Mouse (Mus musculus): Measurements from ENCODE around the gene Ptprf. TPM values are rescaled to one million over a fixed set of nuclear protein-coding genes. Genes with fewer than 3 reads are reported as not detected.

Ptprf gene
- polyA plus RNA-seq, 1 experiment from 2014 or later = 16.7 TPM

- 76% methylated on average over 10 of the region's 10 CpGs for WGBS
- H3K27ac ChIP-seq = no peak overlapping the region
- no peaks in the 10 kb centered on the region for H3K9me3 ChIP-seq (replicated peaks)
- H3K4me3 ChIP-seq = no peak overlapping the region
- no peak for ATAC-seq (replicated peaks; ENCODE audit: insufficient number of reproducible peaks, insufficient read depth, low FRiP score, low read depth)
- H3K4me2 ChIP-seq = no peak overlapping the region
- peaks cover 21% of the 10 kb centered on the region for H3K36me3 ChIP-seq
- H3K9ac ChIP-seq = no peak overlapping the region
- H3K4me1 ChIP-seq (replicated peaks) = peaks cover 55% of the 10 kb centered on the region
- H3K27me3 ChIP-seq = no peaks in the 10 kb centered on the region
Observed at GRCm38 (mm10) chr4:118257416-118257815, 33.8 kb downstream of the Ptprf start.

DNA sequence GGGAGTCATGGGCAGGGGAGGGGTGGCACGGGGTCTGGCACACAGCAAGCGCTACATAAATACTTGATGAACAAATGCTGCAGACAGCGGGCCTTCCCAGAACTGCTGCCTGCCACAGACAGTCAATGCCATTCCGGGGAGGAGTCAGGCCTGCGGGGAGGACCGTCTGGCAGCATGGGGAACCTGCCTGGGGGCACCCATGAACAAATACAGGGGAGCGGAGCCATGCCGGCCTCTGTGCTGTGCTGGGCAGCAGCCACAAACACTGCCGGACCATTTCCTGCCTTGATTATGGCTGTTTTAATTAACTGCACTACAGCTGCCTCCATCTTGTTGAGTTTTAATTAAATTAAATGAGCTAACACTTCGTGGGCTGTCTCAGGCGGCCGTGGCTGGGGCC is 35.0 kb downstream of the Ptprf start:
- no peaks in the 10 kb centered on the region for H3K9me3 ChIP-seq (replicated peaks)
- no peak overlapping the region for H3K4me2 ChIP-seq
- H3K4me1 ChIP-seq (replicated peaks) = peaks cover 49% of the 10 kb centered on the region
- H3K4me3 ChIP-seq = no peak overlapping the region
- no peak overlapping the region for H3K27ac ChIP-seq
- no peaks in the 10 kb centered on the region for H3K27me3 ChIP-seq
- peaks cover 21% of the 10 kb centered on the region for H3K36me3 ChIP-seq
- no peak for ATAC-seq (replicated peaks; ENCODE audit: insufficient number of reproducible peaks, insufficient read depth, low FRiP score, low read depth)
- no peak overlapping the region for H3K9ac ChIP-seq
- WGBS = 78% methylated on average over 12 of the region's 12 CpGs

GRCm38 (mm10) chr4:118254953-118255352 is 36.3 kb downstream of the Ptprf start:
- peaks cover 21% of the 10 kb centered on the region for H3K36me3 ChIP-seq
- no peak overlapping the region for H3K27ac ChIP-seq
- H3K4me2 ChIP-seq = no peak overlapping the region
- ATAC-seq (replicated peaks; ENCODE audit: insufficient number of reproducible peaks, insufficient read depth, low FRiP score, low read depth) = no peak
- no peaks in the 10 kb centered on the region for H3K27me3 ChIP-seq
- WGBS = 81% methylated on average over 5 of the region's 5 CpGs
- no peak overlapping the region for H3K9ac ChIP-seq
- no peak overlapping the region for H3K4me3 ChIP-seq
- H3K4me1 ChIP-seq (replicated peaks) = peaks cover 41% of the 10 kb centered on the region
- H3K9me3 ChIP-seq (replicated peaks) = no peaks in the 10 kb centered on the region

DNA sequence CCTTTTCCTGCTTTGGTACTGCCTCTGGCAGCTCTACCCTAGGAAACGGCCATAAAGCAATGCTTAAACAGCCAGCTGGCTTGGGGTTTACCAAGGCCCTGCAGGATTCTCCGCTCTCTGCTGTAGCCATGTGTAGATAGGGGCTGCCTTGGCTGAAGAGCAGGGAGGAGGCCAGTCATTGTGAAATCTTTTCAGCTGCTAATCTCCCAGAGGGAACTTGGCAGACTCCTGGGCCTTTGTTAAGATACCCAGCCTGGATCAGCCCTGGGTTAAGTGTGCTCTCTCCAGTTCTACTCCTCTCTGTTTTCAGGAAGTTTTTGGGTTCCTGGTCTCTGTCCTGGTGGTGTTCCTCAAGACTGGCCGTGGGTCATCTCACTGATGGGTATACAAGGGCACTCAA is 43.9 kb downstream of the Ptprf start:
- H3K4me3 ChIP-seq = no peak overlapping the region
- 79% methylated on average over 3 of the region's 3 CpGs for whole genome bisulfite sequencing

DNA sequence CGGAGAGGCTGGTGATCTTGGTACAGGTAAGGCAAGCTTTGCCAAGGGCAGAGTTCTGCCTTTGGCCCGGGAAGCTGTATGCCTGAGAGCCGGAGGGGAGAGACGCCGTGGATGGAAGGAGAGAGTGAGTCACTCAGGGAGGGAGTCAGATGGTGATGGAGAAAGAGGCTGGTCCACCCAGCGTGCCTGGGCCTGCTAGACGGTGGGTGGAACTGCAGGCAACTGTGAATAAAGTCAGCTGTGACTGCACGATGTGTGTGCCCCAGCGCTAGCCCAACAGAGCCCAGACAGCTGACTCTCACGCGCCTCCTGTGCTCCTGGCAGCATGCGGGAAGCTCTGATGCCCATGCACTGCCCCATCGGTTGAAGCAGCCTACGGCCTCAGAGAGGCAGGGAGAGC is 45.4 kb downstream of the Ptprf start:
- peaks cover 6% of the 10 kb centered on the region for H3K36me3 ChIP-seq
- WGBS = 83% methylated on average over 14 of the region's 14 CpGs
- H3K27ac ChIP-seq = no peak overlapping the region
- H3K9me3 ChIP-seq (replicated peaks) = no peaks in the 10 kb centered on the region
- no peaks in the 10 kb centered on the region for H3K27me3 ChIP-seq
- H3K9ac ChIP-seq = no peak overlapping the region
- ATAC-seq (replicated peaks; ENCODE audit: insufficient number of reproducible peaks, insufficient read depth, low FRiP score, low read depth) = no peak
- no peak overlapping the region for H3K4me3 ChIP-seq
- H3K4me1 ChIP-seq (replicated peaks) = peaks cover 17% of the 10 kb centered on the region
- H3K4me2 ChIP-seq = no peak overlapping the region

More for the DNA sequence above, 43.9 kb downstream of the Ptprf start:
- H3K27ac ChIP-seq = no peak overlapping the region
- H3K9me3 ChIP-seq (replicated peaks) = no peaks in the 10 kb centered on the region
- no peak for ATAC-seq (replicated peaks; ENCODE audit: insufficient number of reproducible peaks, insufficient read depth, low FRiP score, low read depth)
- H3K4me2 ChIP-seq = no peak overlapping the region
- no peaks in the 10 kb centered on the region for H3K27me3 ChIP-seq
- no peak overlapping the region for H3K9ac ChIP-seq
- peaks cover 22% of the 10 kb centered on the region for H3K4me1 ChIP-seq (replicated peaks)
- peaks cover 6% of the 10 kb centered on the region for H3K36me3 ChIP-seq

- H3K27ac ChIP-seq = no peak overlapping the region
- H3K27me3 ChIP-seq = no peaks in the 10 kb centered on the region
- H3K9ac ChIP-seq = no peak overlapping the region
- ATAC-seq (replicated peaks; ENCODE audit: insufficient number of reproducible peaks, insufficient read depth, low FRiP score, low read depth) = no peak
- H3K4me3 ChIP-seq = no peak overlapping the region
- H3K36me3 ChIP-seq = peaks cover 4% of the 10 kb centered on the region
- 66% methylated on average over 7 of the region's 7 CpGs for WGBS
- H3K4me1 ChIP-seq (replicated peaks) = peaks cover 5% of the 10 kb centered on the region; the same call in 1 of the 2 replicates
- H3K4me2 ChIP-seq = no peak overlapping the region
- no peaks in the 10 kb centered on the region for H3K9me3 ChIP-seq (replicated peaks)
Observed at GRCm38 (mm10) chr4:118243791-118244190, 47.4 kb downstream of the Ptprf start.

GRCm38 (mm10) chr4:118243298-118243697 is 47.9 kb downstream of the Ptprf start:
- Histone ChIP-seq H3K4me3 (no peak overlapping the region), H3K9ac (no peak overlapping the region), H3K4me1 (replicated peaks) (peaks cover 5% of the 10 kb centered on the region; the same call in 1 of the 2 replicates), H3K27ac (no peak overlapping the region), H3K27me3 (no peaks in the 10 kb centered on the region), H3K4me2 (no peak overlapping the region), H3K36me3 (no peaks in the 10 kb centered on the region; the same call in 1 of the 2 replicates), H3K9me3 (replicated peaks) (no peaks in the 10 kb centered on the region)
- no peak for ATAC-seq (replicated peaks; ENCODE audit: insufficient number of reproducible peaks, insufficient read depth, low FRiP score, low read depth)
- WGBS = 91% methylated on average over 11 of the region's 11 CpGs

DNA sequence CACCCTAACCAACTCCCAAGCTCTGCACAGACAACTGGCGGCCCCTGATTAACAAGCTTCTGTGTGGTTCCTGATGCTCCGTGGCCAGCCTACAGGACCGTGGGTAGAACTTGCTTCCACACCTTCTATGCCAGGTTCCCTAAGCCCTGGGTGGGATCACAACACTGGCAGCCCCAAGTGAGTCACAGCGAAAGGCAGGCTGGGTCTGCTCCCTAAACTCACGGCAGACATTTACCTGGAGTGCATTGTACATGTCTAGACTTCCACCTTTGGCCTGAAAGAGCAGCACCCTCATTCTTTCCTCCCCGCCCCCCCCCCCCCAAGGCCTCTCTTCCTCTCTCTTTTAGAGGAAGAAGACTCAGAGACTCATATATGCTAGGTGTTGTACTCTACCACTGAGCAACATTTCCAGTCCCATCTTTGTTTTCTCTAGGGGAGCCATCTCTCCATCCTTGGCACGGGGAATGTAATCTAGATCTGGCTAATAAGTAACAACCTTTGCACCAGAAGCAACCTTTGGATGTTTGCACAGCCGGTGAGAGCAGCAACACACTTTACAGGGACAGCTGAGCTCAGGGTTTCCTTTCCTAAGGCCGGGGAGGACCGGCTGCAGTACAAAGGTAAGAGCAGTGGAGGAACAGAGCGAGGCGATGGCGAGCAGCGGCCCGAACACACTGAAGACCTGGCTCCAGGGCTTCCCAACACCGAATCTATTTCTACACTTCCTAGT is 51.1 kb downstream of the Ptprf start:
- ATAC-seq (replicated peaks; ENCODE audit: insufficient number of reproducible peaks, insufficient read depth, low FRiP score, low read depth) = no peak
- WGBS = 85% methylated on average over 16 of the region's 16 CpGs
- peaks cover 4% of the 10 kb centered on the region; the same call in 1 of the 2 replicates for H3K4me1 ChIP-seq (replicated peaks)
- H3K4me2 ChIP-seq = no peak overlapping the region
- H3K27me3 ChIP-seq = no peaks in the 10 kb centered on the region
- H3K27ac ChIP-seq = no peak overlapping the region
- H3K36me3 ChIP-seq = peaks cover 21% of the 10 kb centered on the region; the same call in 1 of the 2 replicates
- H3K9me3 ChIP-seq (replicated peaks) = no peaks in the 10 kb centered on the region
- no peak overlapping the region for H3K4me3 ChIP-seq
- no peak overlapping the region for H3K9ac ChIP-seq

DNA sequence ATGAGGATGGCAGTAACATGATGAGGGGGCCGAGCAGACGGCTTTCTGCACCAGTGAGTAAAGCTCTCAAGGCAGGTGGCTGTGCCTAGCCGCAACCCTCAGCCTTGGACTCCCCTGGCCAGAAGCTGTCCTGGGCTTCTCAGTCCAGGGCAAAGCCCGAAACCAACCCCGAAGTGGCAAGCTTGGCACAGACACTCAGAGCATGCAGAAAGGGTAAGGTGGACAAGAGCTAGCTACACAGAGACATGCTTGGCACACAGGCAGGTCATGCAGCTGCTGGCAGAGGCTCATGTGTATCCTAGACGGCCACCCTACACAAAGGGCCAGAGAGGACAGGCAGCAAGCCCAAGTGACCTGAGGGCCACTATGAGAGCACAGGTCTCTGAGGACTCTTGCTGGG is 52.5 kb downstream of the Ptprf start:
- H3K4me2 ChIP-seq = no peak overlapping the region
- no peak for ATAC-seq (replicated peaks; ENCODE audit: insufficient number of reproducible peaks, insufficient read depth, low FRiP score, low read depth)
- no peak overlapping the region for H3K4me3 ChIP-seq
- no peaks in the 10 kb centered on the region for H3K9me3 ChIP-seq (replicated peaks)
- H3K27me3 ChIP-seq = no peaks in the 10 kb centered on the region
- H3K36me3 ChIP-seq = peaks cover 33% of the 10 kb centered on the region
- H3K9ac ChIP-seq = no peak overlapping the region
- 93% methylated on average over 6 of the region's 6 CpGs for whole genome bisulfite sequencing
- no peak overlapping the region for H3K27ac ChIP-seq
- peaks cover 8% of the 10 kb centered on the region; the same call in 1 of the 2 replicates for H3K4me1 ChIP-seq (replicated peaks)

- H3K9me3 ChIP-seq (replicated peaks) = no peaks in the 10 kb centered on the region
- peaks cover 8% of the 10 kb centered on the region; the same call in 1 of the 2 replicates for H3K4me1 ChIP-seq (replicated peaks)
- H3K36me3 ChIP-seq = peaks cover 33% of the 10 kb centered on the region
- whole genome bisulfite sequencing = 77% methylated on average over 9 of the region's 9 CpGs
- no peak for ATAC-seq (replicated peaks; ENCODE audit: insufficient number of reproducible peaks, insufficient read depth, low FRiP score, low read depth)
- H3K27me3 ChIP-seq = no peaks in the 10 kb centered on the region
- H3K4me2 ChIP-seq = no peak overlapping the region
- H3K4me3 ChIP-seq = no peak overlapping the region
- no peak overlapping the region for H3K9ac ChIP-seq
- no peak overlapping the region for H3K27ac ChIP-seq
Observed at GRCm38 (mm10) chr4:118236871-118237270, 54.3 kb downstream of the Ptprf start.

- 66% methylated on average over 11 of the region's 11 CpGs for WGBS
- H3K9me3 ChIP-seq (replicated peaks) = no peaks in the 10 kb centered on the region
- no peak for ATAC-seq (replicated peaks; ENCODE audit: insufficient number of reproducible peaks, insufficient read depth, low FRiP score, low read depth)
- H3K27me3 ChIP-seq = no peaks in the 10 kb centered on the region
- H3K4me1 ChIP-seq (replicated peaks) = peaks cover 8% of the 10 kb centered on the region; the same call in 1 of the 2 replicates
- H3K27ac ChIP-seq = no peak overlapping the region
- H3K9ac ChIP-seq = no peak overlapping the region
- peaks cover 38% of the 10 kb centered on the region for H3K36me3 ChIP-seq
- no peak overlapping the region for H3K4me3 ChIP-seq
- H3K4me2 ChIP-seq = no peak overlapping the region
Observed at GRCm38 (mm10) chr4:118234711-118235388, 56.4 kb downstream of the Ptprf start.

Measured in heart, embryonic 15.5 days (tissue).